Mouse (Mus musculus) erythroblast, embryonic 14.5 days (primary cell): Measurements from ENCODE around the gene 2810004N23Rik. TPM values are rescaled to one million over a fixed set of nuclear protein-coding genes. Genes with fewer than 3 reads are reported as not detected.

ENCODE experiments used
- H3K27me3 ChIP-seq: 2 replicates; pipeline ENCODE4 v1.6.1; 2012; ENCODE audit warnings: inconsistent platforms; ENCODE audit not compliant: control insufficient read depth
- H3K36me3 ChIP-seq: 2 replicates; pipeline ENCODE4 v1.6.1; 2012; ENCODE audit warnings: mild to moderate bottlenecking, inconsistent platforms; ENCODE audit not compliant: control insufficient read depth
- H3K4me1 ChIP-seq: 2 replicates; pipeline ENCODE4 v1.6.1; 2012; ENCODE audit warnings: inconsistent platforms; ENCODE audit not compliant: control insufficient read depth
- H3K4me3 ChIP-seq: replicated peaks from 2 replicates; pipeline ENCODE3; 2012; ENCODE audit warnings: moderate library complexity, mild to moderate bottlenecking, inconsistent platforms
- H3K9me3 ChIP-seq: 2 replicates; pipeline ENCODE4 v1.6.1; 2012; ENCODE audit warnings: low read length, inconsistent platforms, mixed read lengths; ENCODE audit not compliant: control insufficient read depth
- GATA1 ChIP-seq: IDR thresholded peaks from 2 replicates; pipeline ENCODE4 v1.6.1; 2012; ENCODE audit warnings: low read length, inconsistent platforms, mixed read lengths
- TAL1 ChIP-seq: IDR thresholded peaks from 3 replicates; pipeline ENCODE4 v1.6.1; 2012; ENCODE audit warnings: low read length, inconsistent platforms, mixed read lengths
- polyA plus RNA-seq: library from polyadenylated mRNA; stranded (reverse); fragments of >175 nt; gene quantifications from 2 replicates; pipeline ENCODE4 v1.2.3, GENCODE M21; 2012

Gene 2810004N23Rik
- polyA plus RNA-seq, 1 experiment: 0.93 TPM

DNA sequence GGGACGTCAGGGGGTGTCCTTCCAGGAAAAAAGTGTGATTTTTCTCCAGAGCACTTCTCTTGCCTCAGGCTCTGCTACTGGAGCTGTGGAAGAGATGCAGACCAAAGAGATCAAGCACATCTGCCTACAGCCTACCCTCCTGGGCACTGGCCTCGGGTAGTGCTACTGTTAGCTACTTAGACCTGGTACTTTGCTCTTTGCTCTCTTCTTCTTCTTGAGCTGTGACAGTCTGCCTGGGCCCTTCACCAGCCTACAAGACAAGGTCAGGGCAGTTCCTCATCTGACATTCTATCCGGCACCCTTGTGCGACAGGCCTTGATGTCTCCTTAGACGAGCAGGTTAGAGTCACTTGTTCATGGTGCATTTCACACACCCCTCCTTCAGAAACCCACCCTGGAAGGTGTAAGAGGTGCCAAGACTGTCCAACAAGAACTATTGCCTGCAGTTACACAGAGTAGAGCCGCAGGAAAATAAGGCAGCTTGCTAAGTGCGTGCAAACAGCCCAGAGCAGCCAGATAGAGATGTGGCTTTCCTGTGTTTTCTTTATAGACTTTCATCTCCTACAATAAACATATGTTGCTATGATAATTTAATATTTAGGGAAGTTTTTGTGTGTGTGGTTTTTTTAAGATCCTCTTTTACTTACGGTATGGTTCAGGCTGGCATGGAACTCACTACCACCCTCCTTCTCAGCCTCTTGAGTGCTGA, 67.0 kb downstream of the 2810004N23Rik start:
- peaks cover 63% of the 10 kb centered on the region for H3K27me3 ChIP-seq
- TF ChIP-seq GATA1 (no peak), TAL1 (no peak)
- peaks cover 3% of the 10 kb centered on the region; the same call in 1 of the 2 replicates for H3K9me3 ChIP-seq

DNA sequence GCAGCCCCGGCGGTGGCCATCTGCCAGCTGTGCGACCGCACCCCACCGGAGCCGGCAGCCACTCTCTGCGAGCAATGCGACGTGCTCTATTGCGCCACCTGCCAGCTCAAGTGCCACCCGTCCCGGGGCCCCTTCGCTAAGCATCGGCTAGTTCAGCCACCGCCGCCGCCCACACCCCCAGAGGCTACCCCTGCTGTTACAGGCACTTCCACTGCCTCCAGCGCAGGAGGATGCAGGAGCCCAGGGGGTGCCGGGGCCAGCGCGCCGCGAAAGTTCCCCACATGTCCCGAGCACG, 68.5 kb downstream of the 2810004N23Rik start:
- Histone ChIP-seq H3K36me3 (no peaks in the 10 kb centered on the region), H3K27me3 (peaks cover 76% of the 10 kb centered on the region), H3K4me1 (peaks cover 5% of the 10 kb centered on the region), H3K4me3 (no peak overlapping the region), H3K9me3 (peaks cover 3% of the 10 kb centered on the region; the same call in 1 of the 2 replicates)
- no peak for TF ChIP-seq GATA1
- no peak for TF ChIP-seq TAL1

More for the DNA sequence above, 67.0 kb downstream of the 2810004N23Rik start:
- no peak overlapping the region for H3K4me3 ChIP-seq
- peaks cover 5% of the 10 kb centered on the region for H3K4me1 ChIP-seq
- H3K36me3 ChIP-seq: no peaks in the 10 kb centered on the region

DNA sequence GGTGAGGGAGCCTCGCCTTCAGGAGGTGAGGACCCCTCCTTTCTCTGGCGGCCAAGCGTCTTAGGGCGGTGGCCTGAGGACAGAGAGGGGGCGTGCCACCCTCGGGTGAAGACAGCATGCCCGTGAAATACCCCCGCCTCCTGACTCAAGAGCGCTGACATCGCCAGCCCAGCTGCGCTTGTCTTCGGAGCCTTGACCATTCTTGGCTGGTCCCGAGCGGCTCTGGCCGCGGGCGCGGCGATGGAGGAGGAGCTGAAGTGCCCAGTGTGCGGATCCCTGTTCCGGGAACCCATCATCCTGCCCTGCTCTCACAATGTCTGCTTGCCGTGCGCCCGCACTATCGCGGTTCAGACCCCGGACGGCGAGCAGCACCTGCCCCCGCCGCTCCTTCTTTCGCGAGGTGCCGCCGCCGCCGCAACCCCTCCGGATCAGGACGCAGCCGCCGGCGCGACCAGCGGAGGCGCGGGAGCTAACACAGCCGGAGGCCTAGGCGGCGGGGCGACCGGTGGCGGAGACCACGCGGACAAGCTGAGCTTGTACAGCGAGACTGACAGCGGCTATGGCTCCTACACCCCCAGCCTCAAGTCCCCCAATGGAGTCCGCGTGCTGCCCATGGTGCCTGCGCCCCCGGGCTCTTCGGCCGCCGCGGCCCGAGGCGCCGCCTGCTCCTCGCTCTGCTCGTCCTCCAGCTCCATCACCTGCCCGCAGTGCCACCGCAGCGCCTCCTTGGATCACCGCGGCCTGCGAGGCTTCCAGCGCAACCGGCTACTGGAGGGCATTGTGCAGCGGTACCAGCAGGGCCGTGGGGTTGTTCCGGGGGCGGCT, 69.0 kb downstream of the 2810004N23Rik start:
- H3K27me3 ChIP-seq: peaks cover 77% of the 10 kb centered on the region

DNA sequence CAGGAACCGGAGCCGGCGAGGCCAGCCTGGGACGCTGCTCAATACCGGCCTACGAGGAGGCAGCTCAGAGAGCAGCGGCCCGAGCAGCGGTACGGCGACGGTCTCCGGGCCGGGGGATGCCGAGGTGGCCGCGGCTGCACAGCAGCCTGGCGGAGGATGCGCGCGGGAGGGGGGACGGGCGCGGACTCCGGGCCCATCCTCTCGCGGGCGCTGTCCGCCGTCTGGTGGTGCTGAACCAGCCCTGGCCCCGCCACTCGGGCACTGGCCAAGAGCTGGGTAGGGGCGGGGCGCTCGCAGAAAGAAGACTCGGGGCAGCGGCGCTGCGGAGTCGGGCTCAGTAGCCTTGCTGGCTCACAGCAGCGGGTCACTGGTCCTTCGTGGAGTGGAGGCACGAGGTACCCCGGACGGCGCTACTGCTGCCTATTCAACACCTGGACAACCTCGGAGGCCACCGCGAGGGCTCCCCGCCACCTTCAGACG, 69.7 kb downstream of the 2810004N23Rik start:
- Histone ChIP-seq H3K27me3 (peaks cover 77% of the 10 kb centered on the region), H3K36me3 (no peaks in the 10 kb centered on the region), H3K4me3 (no peak overlapping the region), H3K9me3 (peaks cover 3% of the 10 kb centered on the region; the same call in 1 of the 2 replicates), H3K4me1 (peaks cover 5% of the 10 kb centered on the region)
- TF ChIP-seq GATA1 (no peak), TAL1 (no peak)

More for the DNA sequence above, 69.0 kb downstream of the 2810004N23Rik start:
- no peak for TF ChIP-seq TAL1
- no peak for TF ChIP-seq GATA1
- Histone ChIP-seq H3K4me3 (no peak overlapping the region), H3K4me1 (peaks cover 5% of the 10 kb centered on the region), H3K9me3 (peaks cover 3% of the 10 kb centered on the region; the same call in 1 of the 2 replicates), H3K36me3 (no peaks in the 10 kb centered on the region)

DNA sequence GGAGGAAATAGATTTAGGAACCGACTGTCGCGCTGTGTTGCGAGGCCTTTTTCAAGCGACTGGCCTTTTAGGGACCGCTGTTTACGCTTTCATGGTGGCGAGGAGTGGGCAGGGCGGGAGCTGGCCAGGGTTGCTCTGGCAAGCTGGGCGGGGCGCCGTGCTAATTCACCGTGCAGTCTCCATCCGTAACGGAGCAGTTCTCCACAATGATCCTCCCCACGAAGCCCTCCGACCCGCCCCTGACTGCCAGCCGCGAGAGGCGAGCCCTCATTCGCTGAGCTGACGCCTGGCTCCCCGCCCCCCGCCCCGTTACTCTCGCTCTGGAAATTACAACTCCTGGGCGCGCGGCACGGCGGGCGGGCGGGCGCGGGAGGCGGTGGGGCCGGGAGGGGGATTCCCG, 70.2 kb downstream of the 2810004N23Rik start, which contains the start of gene Trim67:
Gene Trim67 (plus strand): TSS at position 385 of the 400 bp plus-strand sequence.
- Histone ChIP-seq H3K4me3 (no peak within 1 kb of the TSS), H3K36me3 (no peaks in the 10 kb centered on the region), H3K9me3 (peaks cover 3% of the 10 kb centered on the region; the same call in 1 of the 2 replicates), H3K27me3 (peaks cover 77% of the 10 kb centered on the region), H3K4me1 (peaks cover 5% of the 10 kb centered on the region)
- TF ChIP-seq GATA1 (no peak), TAL1 (no peak)

DNA sequence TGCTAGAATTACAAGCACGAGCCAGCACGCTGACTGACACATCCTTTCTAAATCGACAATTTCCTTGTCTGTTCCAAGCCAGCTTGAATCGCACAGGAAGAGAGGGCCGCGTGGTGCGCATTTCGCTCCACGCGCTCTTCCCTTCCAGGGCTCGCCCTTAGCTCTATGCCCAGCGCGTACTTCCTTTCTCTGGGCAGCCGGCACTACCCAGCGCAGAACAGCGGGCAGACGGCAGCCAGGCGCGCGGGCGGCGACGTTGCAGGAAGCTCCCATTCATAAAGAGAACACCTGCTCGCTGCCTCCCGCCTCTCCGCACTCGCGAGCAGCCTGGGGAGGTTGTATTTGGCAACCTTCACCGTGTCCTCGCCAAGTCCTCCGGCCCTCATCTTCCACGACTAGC, 70.7 kb downstream of the 2810004N23Rik start:
- H3K27me3 ChIP-seq: peaks cover 76% of the 10 kb centered on the region
- peaks cover 3% of the 10 kb centered on the region; the same call in 1 of the 2 replicates for H3K9me3 ChIP-seq
- no peak for TF ChIP-seq TAL1
- TF ChIP-seq GATA1: no peak
- no peaks in the 10 kb centered on the region for H3K36me3 ChIP-seq
- no peak overlapping the region for H3K4me3 ChIP-seq
- peaks cover 5% of the 10 kb centered on the region for H3K4me1 ChIP-seq

DNA sequence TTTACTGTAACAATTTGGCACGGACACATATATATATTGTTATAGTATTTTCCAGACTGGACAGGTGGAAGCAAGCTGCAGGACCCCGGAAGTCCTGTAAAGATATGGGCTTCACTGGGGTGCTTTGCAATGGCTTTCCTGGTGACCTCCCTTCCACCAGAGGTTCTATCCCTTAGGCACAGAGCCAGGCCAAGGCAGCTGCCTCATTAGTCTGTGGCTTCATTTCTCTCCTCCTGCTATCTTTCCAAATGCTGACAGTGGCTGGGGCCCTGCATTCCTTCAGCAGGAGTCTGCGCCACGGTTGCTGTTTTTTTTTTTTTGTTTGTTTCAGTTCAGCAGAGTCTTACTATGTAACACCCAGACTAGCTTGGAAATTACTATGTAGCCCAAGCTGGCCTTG, 71.2 kb downstream of the 2810004N23Rik start:
- H3K36me3 ChIP-seq: no peaks in the 10 kb centered on the region
- peaks cover 3% of the 10 kb centered on the region; the same call in 1 of the 2 replicates for H3K9me3 ChIP-seq
- H3K4me3 ChIP-seq: no peak overlapping the region
- peaks cover 5% of the 10 kb centered on the region for H3K4me1 ChIP-seq
- no peak for TF ChIP-seq TAL1
- no peak for TF ChIP-seq GATA1
- H3K27me3 ChIP-seq: peaks cover 71% of the 10 kb centered on the region

DNA sequence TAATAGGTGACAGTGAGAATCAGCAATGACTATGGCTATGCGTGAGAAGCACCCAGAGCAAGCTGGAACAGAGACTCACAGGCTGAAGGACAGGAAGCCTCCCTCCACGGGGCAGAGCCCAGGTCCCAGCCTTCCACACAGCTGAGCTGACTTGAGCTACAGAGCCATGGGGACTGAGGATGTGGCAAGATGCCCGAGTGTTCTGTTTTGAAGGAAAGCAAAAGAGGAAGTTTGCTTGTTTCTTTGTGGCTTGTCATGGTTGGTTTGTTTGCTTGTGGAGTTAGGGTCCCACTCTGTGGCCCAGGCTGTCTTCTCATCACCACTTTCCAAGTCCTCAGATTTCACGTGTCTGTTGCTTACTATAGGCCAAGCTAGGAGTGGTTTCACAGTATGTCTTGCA, 72.2 kb downstream of the 2810004N23Rik start:
- TF ChIP-seq TAL1 (no peak), GATA1 (no peak)
- peaks cover 3% of the 10 kb centered on the region; the same call in 1 of the 2 replicates for H3K9me3 ChIP-seq
- no peaks in the 10 kb centered on the region for H3K36me3 ChIP-seq
- H3K27me3 ChIP-seq: peaks cover 63% of the 10 kb centered on the region
- no peak overlapping the region for H3K4me3 ChIP-seq
- peaks cover 5% of the 10 kb centered on the region for H3K4me1 ChIP-seq

Other genes with a start within 250 kb of the 2810004N23Rik start
- 3.5 TPM in 2 replicates for gene 2310022B05Rik, start 199.8 kb downstream of the 2810004N23Rik start, polyA plus RNA-seq
- 0.42 and 0.44 TPM in 2 replicates for gene Ttc13, start 141.1 kb downstream of the 2810004N23Rik start, polyA plus RNA-seq
- gene Arv1, start 141.0 kb downstream of the 2810004N23Rik start, polyA plus RNA-seq: 0.11 and 0.29 TPM in 2 replicates
- not detected in 2 replicates for gene Fam89a, start 111.3 kb downstream of the 2810004N23Rik start, polyA plus RNA-seq
- not detected in 2 replicates for gene Trim67, start 70.0 kb downstream of the 2810004N23Rik start, polyA plus RNA-seq
- gene Gnpat, start 87 bp downstream of the 2810004N23Rik start, polyA plus RNA-seq: 4.4 and 6.1 TPM in 2 replicates
- gene Exoc8, start 34.6 kb upstream of the 2810004N23Rik start, polyA plus RNA-seq: 0.10 and 0.18 TPM in 2 replicates
- 0.20 and 0.28 TPM in 2 replicates for gene Sprtn, start 34.8 kb upstream of the 2810004N23Rik start, polyA plus RNA-seq
- gene Egln1, start 86.2 kb upstream of the 2810004N23Rik start, polyA plus RNA-seq: 0.56 and 0.81 TPM in 2 replicates
- gene Tsnax, start 149.9 kb upstream of the 2810004N23Rik start, polyA plus RNA-seq: 0.57 and 0.87 TPM in 2 replicates
- not detected in 2 replicates for gene Disc1, start 191.1 kb upstream of the 2810004N23Rik start, polyA plus RNA-seq